Mouse (Mus musculus): ENCODE results near the gene Lrrc4. TPM values are rescaled to one million over a fixed set of nuclear protein-coding genes. Genes with fewer than 3 reads are reported as not detected.

The Lrrc4 gene
- polyA plus RNA-seq, 1 experiment from 2014 or later = 0.42 TPM

GRCm38 (mm10) chr6:28706976-28707592 is 124.5 kb downstream of the Lrrc4 start:
- WGBS = 80% methylated on average over 12 of the region's 12 CpGs
- ATAC-seq (ENCODE audit: low FRiP score, low read depth) = no peak
- no peak overlapping the region for H3K27ac ChIP-seq

GRCm38 (mm10) chr6:28706108-28706975 is 125.2 kb downstream of the Lrrc4 start:
- Histone ChIP-seq H3K4me3 (no peak overlapping the region), H3K9ac (no peak overlapping the region), H3K27ac (no peak overlapping the region), H3K4me2 (replicated peaks) (no peak overlapping the region), H3K36me3 (peaks cover 30% of the 10 kb centered on the region), H3K27me3 (no peaks in the 10 kb centered on the region), H3K4me1 (peaks cover 24% of the 10 kb centered on the region), H3K9me3 (no peaks in the 10 kb centered on the region)
- ATAC-seq (ENCODE audit: low FRiP score, low read depth) = no peak
- WGBS = 67% methylated on average over 8 of the region's 8 CpGs

More at GRCm38 (mm10) chr6:28706976-28707592, 124.5 kb downstream of the Lrrc4 start:
- no peak overlapping the region for H3K4me3 ChIP-seq
- peaks cover 32% of the 10 kb centered on the region for H3K36me3 ChIP-seq
- no peaks in the 10 kb centered on the region for H3K9me3 ChIP-seq
- H3K9ac ChIP-seq = no peak overlapping the region
- H3K4me2 ChIP-seq (replicated peaks) = no peak overlapping the region
- H3K4me1 ChIP-seq = peaks cover 24% of the 10 kb centered on the region
- no peaks in the 10 kb centered on the region for H3K27me3 ChIP-seq

- Histone ChIP-seq H3K9ac (0 out of 2 replicates have a peak overlapping the region, but pooled peaks have one; percentile 35), H3K4me2 (replicated peaks) (no peak overlapping the region), H3K4me1 (peaks cover 24% of the 10 kb centered on the region), H3K4me3 (no peak overlapping the region), H3K36me3 (peaks cover 36% of the 10 kb centered on the region), H3K9me3 (no peaks in the 10 kb centered on the region), H3K27me3 (no peaks in the 10 kb centered on the region), H3K27ac (no peak overlapping the region)
- no peak for ATAC-seq (ENCODE audit: low FRiP score, low read depth)
- WGBS = 77% methylated on average over 6 of the region's 6 CpGs
Observed at GRCm38 (mm10) chr6:28705384-28706107, 126.0 kb downstream of the Lrrc4 start.

- no peak overlapping the region for H3K9ac ChIP-seq
- no peaks in the 10 kb centered on the region for H3K27me3 ChIP-seq
- H3K4me1 ChIP-seq = peaks cover 24% of the 10 kb centered on the region
- no peak overlapping the region for H3K4me3 ChIP-seq
- 47% methylated on average over 6 of the region's 6 CpGs for WGBS
- H3K4me2 ChIP-seq (replicated peaks) = no peak overlapping the region
- H3K27ac ChIP-seq = no peak overlapping the region
- no peaks in the 10 kb centered on the region for H3K9me3 ChIP-seq
- ATAC-seq (ENCODE audit: low FRiP score, low read depth) = no peak
- H3K36me3 ChIP-seq = peaks cover 32% of the 10 kb centered on the region
Observed at GRCm38 (mm10) chr6:28704612-28705011, 126.9 kb downstream of the Lrrc4 start.

GRCm38 (mm10) chr6:28697214-28697613 is 134.3 kb downstream of the Lrrc4 start:
- Histone ChIP-seq H3K27me3 (no peaks in the 10 kb centered on the region), H3K4me1 (peaks cover 6% of the 10 kb centered on the region; the same call in 1 of the 2 replicates), H3K36me3 (peaks cover 12% of the 10 kb centered on the region), H3K9me3 (no peaks in the 10 kb centered on the region), H3K9ac (no peak overlapping the region), H3K27ac (no peak overlapping the region), H3K4me3 (no peak overlapping the region), H3K4me2 (replicated peaks) (no peak overlapping the region)
- WGBS = 87% methylated on average over 3 of the region's 3 CpGs
- ATAC-seq (ENCODE audit: low FRiP score, low read depth) = no peak

GRCm38 (mm10) chr6:28692659-28693058 is 138.9 kb downstream of the Lrrc4 start:
- ATAC-seq (ENCODE audit: low FRiP score, low read depth) = no peak

GRCm38 (mm10) chr6:28687776-28688175 is 143.8 kb downstream of the Lrrc4 start:
- Histone ChIP-seq H3K9me3 (no peaks in the 10 kb centered on the region), H3K27me3 (no peaks in the 10 kb centered on the region), H3K9ac (no peak overlapping the region), H3K4me1 (no peaks in the 10 kb centered on the region), H3K4me3 (no peak overlapping the region), H3K27ac (no peak overlapping the region), H3K36me3 (no peaks in the 10 kb centered on the region), H3K4me2 (replicated peaks) (no peak overlapping the region)
- WGBS = 83% methylated on average over 5 of the region's 5 CpGs
- ATAC-seq (ENCODE audit: low FRiP score, low read depth) = no peak

More at GRCm38 (mm10) chr6:28692659-28693058, 138.9 kb downstream of the Lrrc4 start:
- H3K27ac ChIP-seq = no peak overlapping the region
- no peaks in the 10 kb centered on the region for H3K27me3 ChIP-seq
- no peak overlapping the region for H3K4me2 ChIP-seq (replicated peaks)
- no peaks in the 10 kb centered on the region for H3K9me3 ChIP-seq
- no peak overlapping the region for H3K9ac ChIP-seq
- no peak overlapping the region for H3K4me3 ChIP-seq
- peaks cover 5% of the 10 kb centered on the region; the same call in 1 of the 2 replicates for H3K36me3 ChIP-seq
- no peaks in the 10 kb centered on the region for H3K4me1 ChIP-seq

GRCm38 (mm10) chr6:28685745-28686144 is 145.8 kb downstream of the Lrrc4 start:
- 88% methylated on average over 5 of the region's 5 CpGs for WGBS
- no peaks in the 10 kb centered on the region for H3K27me3 ChIP-seq

GRCm38 (mm10) chr6:28685052-28685451 is 146.5 kb downstream of the Lrrc4 start:
- H3K4me2 ChIP-seq (replicated peaks) = no peak overlapping the region
- peaks cover 21% of the 10 kb centered on the region for H3K4me1 ChIP-seq
- ATAC-seq (ENCODE audit: low FRiP score, low read depth) = no peak
- 59% methylated on average over 3 of the region's 3 CpGs for WGBS
- H3K27ac ChIP-seq = no peak overlapping the region
- no peaks in the 10 kb centered on the region for H3K9me3 ChIP-seq
- H3K9ac ChIP-seq = no peak overlapping the region
- no peak overlapping the region for H3K4me3 ChIP-seq
- H3K36me3 ChIP-seq = no peaks in the 10 kb centered on the region
- no peaks in the 10 kb centered on the region for H3K27me3 ChIP-seq

More at GRCm38 (mm10) chr6:28685745-28686144, 145.8 kb downstream of the Lrrc4 start:
- Histone ChIP-seq H3K9ac (no peak overlapping the region), H3K4me2 (replicated peaks) (no peak overlapping the region), H3K4me3 (no peak overlapping the region), H3K27ac (no peak overlapping the region), H3K4me1 (peaks cover 16% of the 10 kb centered on the region), H3K9me3 (no peaks in the 10 kb centered on the region), H3K36me3 (no peaks in the 10 kb centered on the region)
- ATAC-seq (ENCODE audit: low FRiP score, low read depth) = no peak

GRCm38 (mm10) chr6:28681521-28682457 is 149.8 kb downstream of the Lrrc4 start:
- peaks cover 21% of the 10 kb centered on the region for H3K4me1 ChIP-seq
- H3K4me2 ChIP-seq (replicated peaks) = no peak overlapping the region
- WGBS = 69% methylated on average over 8 of the region's 8 CpGs
- no peak overlapping the region for H3K4me3 ChIP-seq
- H3K36me3 ChIP-seq = no peaks in the 10 kb centered on the region
- H3K27me3 ChIP-seq = no peaks in the 10 kb centered on the region
- no peak overlapping the region for H3K27ac ChIP-seq
- ATAC-seq (ENCODE audit: low FRiP score, low read depth) = peak; percentile 48; the same call in 1 of the 2 replicates
- no peak overlapping the region for H3K9ac ChIP-seq
- H3K9me3 ChIP-seq = no peaks in the 10 kb centered on the region

- WGBS = 71% methylated on average over 4 of the region's 4 CpGs
- H3K27ac ChIP-seq = no peak overlapping the region
- H3K9ac ChIP-seq = no peak overlapping the region
Observed at GRCm38 (mm10) chr6:28680537-28680936, 151.0 kb downstream of the Lrrc4 start.

More at GRCm38 (mm10) chr6:28680537-28680936, 151.0 kb downstream of the Lrrc4 start:
- H3K4me3 ChIP-seq = no peak overlapping the region
- no peak for ATAC-seq (ENCODE audit: low FRiP score, low read depth)
- no peak overlapping the region for H3K4me2 ChIP-seq (replicated peaks)
- H3K4me1 ChIP-seq = peaks cover 21% of the 10 kb centered on the region
- H3K36me3 ChIP-seq = no peaks in the 10 kb centered on the region
- H3K27me3 ChIP-seq = no peaks in the 10 kb centered on the region
- no peaks in the 10 kb centered on the region for H3K9me3 ChIP-seq
